Mouse (Mus musculus) cerebellum, adult 2 months (tissue): ENCODE results near the gene Cyp11a1. TPM values are rescaled to one million over a fixed set of nuclear protein-coding genes. Genes with fewer than 3 reads are reported as not detected.

ENCODE experiments used
- DNase-seq, 2 experiments: peaks; one replicate each; pipeline ENCODE4 v3.0.0; 2021
- H3K27ac ChIP-seq: fragments of 200-500 bp; 2 replicates; pipeline ENCODE4 v1.5.1; 2012; ENCODE audit warnings: low read length, control low read depth, inconsistent platforms; ENCODE audit not compliant: insufficient read depth
- H3K27me3 ChIP-seq: fragments of 200-500 bp; 2 replicates; pipeline ENCODE4 v1.6.1; 2012; ENCODE audit warnings: inconsistent platforms, mild to moderate bottlenecking, low read length, moderate library complexity; ENCODE audit not compliant: control insufficient read depth, insufficient read depth
- H3K4me1 ChIP-seq: fragments of 200-500 bp; 2 replicates; pipeline ENCODE4 v1.6.1; 2011; ENCODE audit warnings: low read length; ENCODE audit not compliant: control insufficient read depth, insufficient read depth
- H3K4me3 ChIP-seq: fragments of 200-500 bp; replicated peaks from 2 replicates; pipeline ENCODE3; 2011; ENCODE audit warnings: mild to moderate bottlenecking, low read depth, low read length, control low read depth; ENCODE audit not compliant: insufficient read depth
- CTCF ChIP-seq: fragments of 200-500 bp; IDR thresholded peaks from 2 replicates; pipeline ENCODE4 v1.5.1; 2011; ENCODE audit warnings: low read depth, mild to moderate bottlenecking, control low read depth, low read length, moderate library complexity, borderline replicate concordance; ENCODE audit not compliant: insufficient read depth
- POLR2A ChIP-seq: fragments of 200-500 bp; IDR thresholded peaks from 2 replicates; pipeline ENCODE4 v1.6.1; 2011; ENCODE audit warnings: low read length, control low read depth, borderline replicate concordance; ENCODE audit not compliant: insufficient read depth
- WGBS: fragments of 180-500 bp; shearing (Covaris S2); methylation state at CpG from one replicate; pipeline ENCODE4 v1.1.7; 2018; 5-methylcytosine and 5-hydroxymethylcytosine counted together
- polyA plus RNA-seq: library from polyadenylated mRNA; depleted of rRNA; stranded (reverse); fragments of >200 nt; gene quantifications from 2 replicates; pipeline ENCODE4 v1.2.3, GENCODE M21; 2012; rRNA removed

Cyp11a1 gene
- polyA plus RNA-seq, result 3.6 and 3.7 TPM in 2 replicates

DNA sequence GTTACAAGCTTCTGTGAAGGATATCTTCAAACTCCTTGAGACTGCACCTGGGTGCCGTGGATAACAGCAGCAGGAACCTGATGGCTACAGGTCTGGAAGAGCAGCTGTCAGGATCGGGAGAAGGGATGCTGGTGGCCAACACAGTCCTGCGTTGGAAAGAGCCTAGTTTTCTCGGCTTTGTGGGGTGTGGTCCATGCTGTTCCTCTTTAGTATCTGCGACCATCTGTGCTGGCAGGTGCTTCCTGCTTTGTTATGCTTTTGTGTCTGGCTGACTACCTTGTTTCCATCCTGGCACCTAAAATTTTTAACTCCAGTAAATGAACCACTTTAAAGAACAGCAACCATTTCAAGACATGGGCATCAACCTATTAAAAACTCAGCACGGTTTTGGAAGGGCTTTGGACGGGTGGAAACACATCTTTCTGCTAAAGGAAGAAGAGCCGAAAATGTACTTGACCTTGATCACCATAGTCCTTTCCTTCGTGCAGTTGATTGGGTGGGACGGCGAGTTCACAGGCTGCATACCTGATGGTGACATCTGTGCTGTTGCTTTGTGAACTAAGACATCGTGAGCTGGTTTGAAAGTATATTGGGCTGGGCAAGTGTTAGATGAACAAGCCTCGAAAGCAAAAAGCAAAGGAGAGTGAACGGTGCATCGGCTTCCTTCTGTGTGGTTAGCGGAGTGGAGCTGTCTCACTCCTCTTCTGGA lies at the start of gene Cyp11a1:
Gene Cyp11a1 (plus strand): TSS at position 659 of the 709 bp plus-strand sequence.
- no peak for TF ChIP-seq POLR2A
- no peak for TF ChIP-seq CTCF
- 71% methylated on average over 16 of the region's 16 CpGs for WGBS
- no peak for DNase-seq
- H3K4me3 ChIP-seq, result no peak within 1 kb of the TSS
- H3K27me3 ChIP-seq, result no peaks in the 10 kb centered on the region
- H3K4me1 ChIP-seq, result peaks cover 5% of the 10 kb centered on the region
- no peak within 1 kb of the TSS for H3K27ac ChIP-seq

DNA sequence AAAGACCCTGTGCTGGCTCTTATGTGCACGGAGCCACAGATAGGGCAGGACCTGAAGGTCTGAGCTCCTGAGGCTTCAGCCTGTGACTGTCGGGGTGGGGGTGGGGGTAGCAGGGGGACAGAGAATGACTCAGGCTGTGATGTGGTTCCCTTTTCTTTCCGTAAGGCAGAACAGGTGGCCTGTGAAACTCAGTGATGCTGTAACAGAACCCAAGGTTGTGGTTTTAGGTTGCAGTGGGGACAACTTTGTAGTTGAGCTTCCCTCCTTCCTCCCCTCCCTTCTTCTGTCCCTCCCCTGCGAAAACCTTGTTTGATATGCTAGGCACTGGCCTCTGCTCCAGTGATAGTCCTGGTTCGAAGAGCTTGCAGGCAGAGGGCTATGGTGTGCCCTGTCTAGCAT lies 49.4 kb upstream of the Cyp11a1 start:
- no peak for DNase-seq

DNA sequence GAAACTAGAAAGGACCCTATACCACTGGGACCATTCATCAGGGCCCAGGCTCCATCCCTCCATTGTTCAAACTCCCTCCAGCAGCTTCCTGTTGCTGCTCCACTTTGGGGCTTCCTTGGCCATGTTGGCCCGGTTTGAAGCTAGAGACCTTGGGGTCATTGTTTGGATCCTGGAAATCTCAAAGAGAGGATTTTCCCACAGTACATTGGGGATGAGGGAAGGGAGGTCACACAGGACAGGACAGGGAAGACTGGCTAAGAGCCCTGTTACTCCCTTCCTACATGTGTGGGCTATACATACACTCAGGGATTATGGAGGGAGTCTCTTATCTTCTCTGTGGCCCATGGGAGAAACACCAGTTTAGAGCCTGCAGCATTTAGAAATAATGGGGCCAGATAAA lies 47.6 kb upstream of the Cyp11a1 start:
- Histone ChIP-seq H3K27me3 (no peaks in the 10 kb centered on the region), H3K27ac (no peak overlapping the region), H3K4me1 (peaks cover 12% of the 10 kb centered on the region), H3K4me3 (no peak overlapping the region)
- 56% methylated on average over 1 of the region's 1 CpGs for WGBS
- no peak for DNase-seq
- TF ChIP-seq CTCF (no peak), POLR2A (no peak)

More for the DNA sequence above, 49.4 kb upstream of the Cyp11a1 start:
- H3K4me3 ChIP-seq, result no peak overlapping the region
- H3K27me3 ChIP-seq, result no peaks in the 10 kb centered on the region
- H3K27ac ChIP-seq, result no peak overlapping the region
- peaks cover 21% of the 10 kb centered on the region for H3K4me1 ChIP-seq
- WGBS, result 73% methylated on average over 5 of the region's 5 CpGs
- no peak for TF ChIP-seq POLR2A
- TF ChIP-seq CTCF, result no peak

DNA sequence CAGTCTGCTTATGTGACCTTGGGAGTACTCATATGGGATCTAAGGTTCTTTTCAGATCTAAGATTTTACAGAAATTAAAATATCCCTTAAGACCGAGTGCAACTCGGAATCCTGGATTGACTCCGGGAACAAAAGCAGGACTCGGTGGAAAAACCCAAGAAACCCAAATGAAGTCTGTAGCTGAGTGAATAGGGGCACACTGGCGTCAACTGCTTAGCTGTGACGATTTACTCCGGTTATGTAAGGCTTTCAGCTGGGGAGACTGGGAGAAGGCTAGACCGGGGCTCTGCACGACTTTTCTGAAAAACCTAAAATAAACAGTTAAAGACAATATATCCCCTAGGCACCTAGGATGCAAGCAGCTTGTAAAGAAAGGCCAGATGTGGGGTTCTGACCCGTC lies 46.8 kb upstream of the Cyp11a1 start:
- H3K4me1 ChIP-seq, result peaks cover 7% of the 10 kb centered on the region; the same call in 1 of the 2 replicates
- H3K27ac ChIP-seq, result 0 out of 2 replicates have a peak overlapping the region, but pooled peaks have one; percentile 35
- DNase-seq, result no peak
- no peaks in the 10 kb centered on the region for H3K27me3 ChIP-seq
- WGBS, result 74% methylated on average over 10 of the region's 10 CpGs
- no peak overlapping the region for H3K4me3 ChIP-seq
- TF ChIP-seq POLR2A, result no peak
- no peak for TF ChIP-seq CTCF

DNA sequence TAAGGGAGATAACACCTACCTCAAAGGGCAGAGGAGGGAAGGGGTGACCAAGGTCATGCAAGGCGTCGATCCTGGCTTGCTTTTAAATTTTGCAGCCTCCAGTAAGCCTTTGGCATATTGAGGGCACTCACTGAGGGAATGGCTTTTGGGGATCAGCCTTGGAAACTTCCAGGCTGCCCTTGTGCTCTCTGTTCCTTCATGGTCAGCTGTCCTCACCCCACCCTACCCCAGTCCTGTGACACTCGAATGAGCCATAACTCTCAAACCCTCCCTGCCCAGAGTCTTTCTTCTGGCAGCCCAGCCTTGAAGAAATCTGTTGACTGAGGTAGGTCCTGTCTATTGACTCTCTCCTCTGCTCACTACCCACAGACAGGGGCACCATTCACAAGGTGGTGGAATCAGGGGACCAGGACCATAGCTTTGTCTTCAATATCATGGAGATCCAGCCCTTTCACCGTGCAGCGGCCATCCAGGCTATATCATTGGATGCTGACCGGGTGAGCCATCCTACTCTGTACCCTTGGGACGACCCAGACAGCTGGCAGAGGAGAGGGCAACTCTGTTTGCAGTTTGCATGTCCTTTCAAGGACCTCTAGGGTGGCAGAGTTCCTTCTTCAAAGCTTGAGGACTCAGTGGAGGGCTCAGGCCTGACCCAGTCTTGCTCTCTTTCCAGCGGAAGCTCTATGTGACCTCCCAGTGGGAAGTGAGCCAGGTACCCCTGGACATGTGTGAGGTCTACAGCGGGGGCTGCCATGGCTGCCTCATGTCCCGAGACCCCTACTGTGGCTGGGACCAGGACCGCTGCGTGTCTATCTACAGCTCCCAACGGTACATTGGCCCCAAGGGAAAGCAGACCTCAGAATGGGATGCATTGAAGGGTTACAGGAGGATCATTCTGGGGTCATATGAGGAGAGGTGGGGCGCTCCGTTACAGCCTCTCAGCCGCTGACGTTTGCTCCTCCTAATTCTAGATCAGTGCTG lies 46.0 kb upstream of the Cyp11a1 start:
- H3K27me3 ChIP-seq, result no peaks in the 10 kb centered on the region
- WGBS, result 68% methylated on average over 17 of the region's 17 CpGs
- no peak overlapping the region for H3K27ac ChIP-seq
- no peak overlapping the region for H3K4me3 ChIP-seq
- TF ChIP-seq POLR2A, result no peak
- no peak for TF ChIP-seq CTCF
- peaks cover 9% of the 10 kb centered on the region for H3K4me1 ChIP-seq
- peak in 1 of 2 experiments; percentile 25 for DNase-seq

DNA sequence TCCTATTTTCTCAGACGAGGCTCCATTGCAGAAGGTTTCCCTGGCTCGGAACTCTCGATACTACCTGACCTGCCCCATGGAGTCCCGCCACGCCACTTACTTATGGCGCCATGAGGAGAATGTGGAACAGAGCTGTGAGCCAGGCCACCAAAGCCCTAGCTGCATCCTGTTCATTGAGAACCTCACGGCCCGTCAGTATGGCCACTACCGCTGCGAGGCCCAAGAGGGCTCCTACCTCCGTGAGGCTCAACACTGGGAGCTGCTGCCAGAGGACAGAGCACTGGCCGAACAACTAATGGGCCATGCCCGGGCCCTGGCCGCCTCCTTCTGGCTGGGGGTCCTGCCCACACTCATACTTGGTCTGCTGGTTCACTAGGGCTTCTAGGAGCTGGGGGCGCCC lies 45.0 kb upstream of the Cyp11a1 start:
- no peak overlapping the region for H3K27ac ChIP-seq

DNA sequence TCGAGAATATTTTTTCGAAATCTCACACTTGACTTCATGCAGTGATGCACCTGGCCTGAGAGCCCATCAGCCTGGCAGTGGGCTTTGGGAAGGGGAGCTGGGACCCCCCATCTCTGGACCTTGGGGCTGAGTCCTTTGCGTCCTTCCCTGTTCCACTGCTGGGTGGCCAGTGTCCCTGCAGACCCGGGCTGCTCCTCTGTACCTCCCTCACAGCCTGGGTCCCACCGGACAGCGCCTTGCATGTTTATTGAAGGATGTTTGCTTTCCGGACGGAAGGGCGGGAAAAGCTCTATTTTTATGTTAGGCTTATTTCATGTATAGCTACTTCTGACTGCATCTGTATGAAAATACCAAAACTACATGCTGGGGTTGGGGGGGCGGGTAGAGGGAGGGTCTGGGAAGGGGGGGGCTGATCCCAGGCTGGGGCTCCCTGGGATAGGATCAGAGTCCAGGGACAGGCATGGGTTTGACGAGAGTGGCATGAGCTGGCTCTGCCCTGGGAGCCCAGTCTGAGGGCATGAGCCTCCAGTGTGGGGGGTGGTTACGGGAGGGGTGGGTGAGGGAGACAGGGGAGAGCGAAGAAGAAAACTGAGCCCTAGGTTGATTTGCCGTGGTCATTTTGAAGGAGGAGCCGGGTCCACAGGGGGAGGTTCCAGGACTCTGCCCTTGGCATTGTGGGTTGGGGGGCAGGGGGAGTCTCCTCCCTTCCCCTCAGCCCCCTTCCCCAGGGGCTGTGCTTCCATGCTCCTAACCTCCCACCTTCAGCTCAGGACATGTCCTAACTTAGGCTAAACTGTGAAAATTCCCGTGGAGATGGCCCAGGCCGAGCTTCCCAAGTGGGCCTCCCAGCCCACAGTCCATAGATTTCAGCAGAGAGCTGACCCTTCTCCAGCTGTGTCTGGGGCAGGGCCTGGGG lies 44.1 kb upstream of the Cyp11a1 start:
- WGBS, result 63% methylated on average over 17 of the region's 17 CpGs
- Histone ChIP-seq H3K27me3 (no peaks in the 10 kb centered on the region), H3K4me3 (no peak overlapping the region), H3K27ac (no peak overlapping the region), H3K4me1 (peaks cover 24% of the 10 kb centered on the region)
- DNase-seq, result peak in 1 of 2 experiments; percentile 20
- TF ChIP-seq CTCF (no peak), POLR2A (no peak)

More for the DNA sequence above, 45.0 kb upstream of the Cyp11a1 start:
- no peak for TF ChIP-seq CTCF
- no peak for TF ChIP-seq POLR2A
- 68% methylated on average over 15 of the region's 15 CpGs for WGBS
- H3K4me1 ChIP-seq, result peaks cover 18% of the 10 kb centered on the region
- DNase-seq, result peak in 1 of 2 experiments; percentile 16
- H3K27me3 ChIP-seq, result no peaks in the 10 kb centered on the region
- no peak overlapping the region for H3K4me3 ChIP-seq
